In genomic region chr13:35537936-35538335, GRCm38 (mm10) we compare ENCODE assay signal across 11 mouse cellular contexts.
DNase-seq lines count a peak whose midpoint lies in the region; ATAC-seq lines count a peak whose summit lies in the region.
"Had no signal": no experiment of that assay in that cellular context is flagged by ENCODE, and none has a peak within 500 bp of the region (broad histone marks: within the 10 kb centered on the region; RNA-seq: fewer than 3 reads in every experiment).

No protein-coding gene starts in this region.

- no peak overlapping the region for H3K4me3 ChIP-seq in intestine, embryonic 16.5 days (ENCODE audit: low read length)
- no peak overlapping the region for H3K4me3 ChIP-seq in limb, embryonic 10.5 days
- no peak overlapping the region for H3K4me3 ChIP-seq in midbrain, embryonic 15.5 days
- H3K4me3 ChIP-seq: intestine, embryonic 15.5 days; limb, embryonic 15.5 days had no signal

- intact Hi-C loops in left cerebral cortex, postnatal 4 days (cut with DNase I), result no loop called here
- intact Hi-C loops in gastrocnemius, postnatal 14 days (cut with DNase I; ENCODE audit: low total_unique reads), result no loop called here

- no peak for ATAC-seq in intestine, embryonic 16.5 days
- no peak for ATAC-seq in midbrain, embryonic 15.5 days (replicated peaks)
- ATAC-seq: intestine, embryonic 15.5 days had no signal

- peak; percentile 56 for DNase-seq in left cerebral cortex, postnatal 4 days
- DNase-seq in left cerebral cortex, adult 11 months (ENCODE audit: low spot score), result no peak
- DNase-seq in adrenal gland, postnatal 36 days, result peak; percentile 83 to 84
- peak; percentile 23 for DNase-seq in gastrocnemius, postnatal 14 days
- peak; percentile 36 to 47 for DNase-seq in layer of hippocampus, postnatal 10 days (ENCODE audit: low spot score in 2 of 2)
- no peak for DNase-seq in limb, embryonic 10.5 days (ENCODE audit: low spot score)
- DNase-seq: midbrain, embryonic 14.5 days had no signal

- H3K4me2 ChIP-seq in intestine, embryonic 16.5 days (ENCODE audit: low read depth, low read length), result no peak overlapping the region
- H3K4me2 ChIP-seq in midbrain, embryonic 15.5 days, result no peak overlapping the region
- H3K4me2 ChIP-seq: intestine, embryonic 15.5 days; limb, embryonic 15.5 days had no signal

- H3K4me1 ChIP-seq in intestine, embryonic 16.5 days (ENCODE audit: control insufficient read depth, insufficient read depth, low read length), result no peaks in the 10 kb centered on the region
- H3K4me1 ChIP-seq in limb, embryonic 10.5 days, result peaks cover 8% of the 10 kb centered on the region; the same call in 1 of the 2 replicates
- H3K4me1 ChIP-seq in midbrain, embryonic 15.5 days, result no peaks in the 10 kb centered on the region
- H3K4me1 ChIP-seq: intestine, embryonic 15.5 days had no signal

- H3K9me3 ChIP-seq in intestine, embryonic 16.5 days (ENCODE audit: control insufficient read depth, low read length), result no peaks in the 10 kb centered on the region
- H3K9me3 ChIP-seq in limb, embryonic 10.5 days (replicated peaks), result no peaks in the 10 kb centered on the region
- H3K9me3 ChIP-seq in midbrain, embryonic 15.5 days, result no peaks in the 10 kb centered on the region
- H3K9me3 ChIP-seq: intestine, embryonic 15.5 days; limb, embryonic 15.5 days had no signal

- WGBS in intestine, embryonic 16.5 days, result 78% methylated on average over 5 of the region's 5 CpGs
- WGBS in limb, embryonic 10.5 days, result 83% methylated on average over 5 of the region's 5 CpGs
- 73% methylated on average over 5 of the region's 5 CpGs for WGBS in midbrain, embryonic 15.5 days

- H3K9ac ChIP-seq in intestine, embryonic 16.5 days (ENCODE audit: low read depth, low read length), result no peak overlapping the region
- no peak overlapping the region for H3K9ac ChIP-seq in midbrain, embryonic 15.5 days
- H3K9ac ChIP-seq: intestine, embryonic 15.5 days; limb, embryonic 15.5 days had no signal

- H3K27me3 ChIP-seq in intestine, embryonic 16.5 days (replicated peaks; ENCODE audit: control insufficient read depth, insufficient read depth, low read length), result no peaks in the 10 kb centered on the region
- no peaks in the 10 kb centered on the region for H3K27me3 ChIP-seq in limb, embryonic 10.5 days (ENCODE audit: low read depth, poor library complexity, severe bottlenecking)
- H3K27me3 ChIP-seq in midbrain, embryonic 15.5 days (replicated peaks), result no peaks in the 10 kb centered on the region
- H3K27me3 ChIP-seq: intestine, embryonic 15.5 days; limb, embryonic 15.5 days had no signal

- no peaks in the 10 kb centered on the region for H3K36me3 ChIP-seq in intestine, embryonic 16.5 days (ENCODE audit: control insufficient read depth, insufficient read depth, low read length)
- no peaks in the 10 kb centered on the region for H3K36me3 ChIP-seq in limb, embryonic 10.5 days
- H3K36me3 ChIP-seq in midbrain, embryonic 15.5 days (replicated peaks), result no peaks in the 10 kb centered on the region
- H3K36me3 ChIP-seq: intestine, embryonic 15.5 days; limb, embryonic 15.5 days had no signal

- no peak overlapping the region for H3K27ac ChIP-seq in intestine, embryonic 16.5 days (ENCODE audit: low read length)
- no peak overlapping the region for H3K27ac ChIP-seq in limb, embryonic 10.5 days
- no peak overlapping the region for H3K27ac ChIP-seq in midbrain, embryonic 15.5 days
- H3K27ac ChIP-seq: intestine, embryonic 15.5 days; limb, embryonic 15.5 days had no signal

Comparison
In these comparisons a context has a peak if more than half of its experiments do, and no peak if none do; other contexts are left out.
1. DNase-seq: peak in left cerebral cortex, postnatal 4 days (single experiment), adrenal gland, postnatal 36 days (2 of 2), gastrocnemius, postnatal 14 days (single experiment) and layer of hippocampus, postnatal 10 days (2 of 2); none in left cerebral cortex, adult 11 months (single experiment) and limb, embryonic 10.5 days (single experiment).